Mouse (Mus musculus) heart, adult 9 months (tissue): ENCODE measurements around the gene Nanos1.
A peak's percentile ranks its signal among the peaks of the same experiment; 100 is the strongest.

Experiments
- DNase-seq, 2 experiments: peaks; one replicate each; pipeline ENCODE4 v3.0.0; 2022; ENCODE audit warnings: low spot score in 2 of 2

The Nanos1 gene

DNA sequence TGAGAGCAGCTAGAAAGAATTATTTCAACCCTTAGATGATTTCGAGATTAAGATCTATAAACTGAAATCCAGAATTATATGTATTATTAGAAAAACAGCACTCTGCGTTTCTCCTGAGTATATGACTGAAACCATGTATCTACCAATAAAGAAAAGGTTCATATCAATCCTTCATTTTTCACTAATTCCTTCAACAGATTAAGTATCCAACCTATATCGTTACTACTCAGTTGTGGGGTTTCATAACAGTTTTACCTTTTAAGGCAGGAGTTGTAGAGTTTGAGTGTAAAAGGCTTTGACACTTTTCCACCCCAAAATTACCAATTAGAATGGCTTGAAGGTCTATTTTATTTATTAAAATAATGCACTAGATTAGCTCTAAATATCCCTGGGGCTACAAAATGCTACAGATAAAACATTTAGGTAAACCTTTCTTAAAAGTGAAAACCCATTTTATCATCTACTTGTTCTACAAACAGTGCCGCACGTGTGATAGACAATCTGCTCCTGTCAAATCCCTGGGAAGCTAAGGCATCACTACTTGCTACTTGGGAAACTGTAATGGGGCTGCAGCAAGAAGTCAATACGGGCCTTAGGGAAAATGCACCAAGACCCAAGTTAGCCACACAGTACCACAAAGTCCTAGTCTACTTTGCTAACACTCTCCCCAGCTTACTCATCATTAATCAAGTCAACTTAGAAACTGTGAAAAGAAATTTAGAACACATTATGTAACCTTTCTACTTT, 32.6 kb downstream of the Nanos1 start:
- DNase-seq, result no peak

DNA sequence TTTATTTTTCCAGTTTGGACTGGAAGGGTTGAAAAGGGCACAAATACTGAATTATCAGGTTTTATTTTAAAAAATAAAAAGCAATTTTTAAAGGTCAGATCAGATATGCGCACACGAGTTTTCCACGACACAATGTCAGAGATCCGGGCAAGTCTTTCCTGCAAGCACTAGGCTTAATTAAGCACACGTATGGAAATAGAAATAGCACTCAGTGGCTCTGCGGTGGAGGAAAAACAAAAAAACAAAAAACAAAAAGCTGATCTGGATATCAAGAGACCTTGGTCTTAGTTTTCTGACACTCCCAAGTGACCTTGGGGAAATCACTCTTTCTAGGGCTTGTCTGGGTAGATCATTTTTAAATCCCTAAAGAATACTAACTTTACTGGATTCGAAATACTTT, 33.7 kb downstream of the Nanos1 start:
- no peak for DNase-seq

DNA sequence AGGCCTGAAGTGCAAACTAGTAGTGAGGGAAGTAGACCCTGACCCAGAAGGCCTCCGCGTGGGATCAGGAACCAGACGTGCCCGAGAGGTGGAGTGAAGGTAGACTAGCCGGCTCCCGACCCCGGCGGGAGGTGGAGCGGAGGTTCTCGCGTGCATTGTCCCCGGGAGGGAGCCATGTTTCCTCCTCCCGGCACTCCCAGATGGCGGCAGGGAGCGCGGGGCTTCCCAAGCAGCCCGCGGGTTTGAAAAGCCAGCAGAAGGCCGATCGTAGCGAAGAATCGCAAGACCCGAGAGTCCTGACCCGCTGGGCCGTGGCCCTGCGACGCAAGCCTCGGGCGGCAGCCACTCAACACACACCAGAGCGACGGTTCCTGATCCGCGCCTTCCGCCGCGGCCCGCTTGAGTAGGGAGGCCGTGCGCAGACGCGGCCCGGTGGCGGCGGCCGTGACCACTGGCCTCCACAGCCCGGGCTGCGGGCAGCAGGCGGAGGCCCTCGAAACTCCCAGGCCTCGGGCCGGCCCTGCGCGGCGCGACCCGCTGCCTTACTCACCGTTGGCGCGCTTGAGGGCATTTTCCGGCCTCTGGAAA, 34.2 kb downstream of the Nanos1 start:
- peak; percentile 40 to 48 for DNase-seq

DNA sequence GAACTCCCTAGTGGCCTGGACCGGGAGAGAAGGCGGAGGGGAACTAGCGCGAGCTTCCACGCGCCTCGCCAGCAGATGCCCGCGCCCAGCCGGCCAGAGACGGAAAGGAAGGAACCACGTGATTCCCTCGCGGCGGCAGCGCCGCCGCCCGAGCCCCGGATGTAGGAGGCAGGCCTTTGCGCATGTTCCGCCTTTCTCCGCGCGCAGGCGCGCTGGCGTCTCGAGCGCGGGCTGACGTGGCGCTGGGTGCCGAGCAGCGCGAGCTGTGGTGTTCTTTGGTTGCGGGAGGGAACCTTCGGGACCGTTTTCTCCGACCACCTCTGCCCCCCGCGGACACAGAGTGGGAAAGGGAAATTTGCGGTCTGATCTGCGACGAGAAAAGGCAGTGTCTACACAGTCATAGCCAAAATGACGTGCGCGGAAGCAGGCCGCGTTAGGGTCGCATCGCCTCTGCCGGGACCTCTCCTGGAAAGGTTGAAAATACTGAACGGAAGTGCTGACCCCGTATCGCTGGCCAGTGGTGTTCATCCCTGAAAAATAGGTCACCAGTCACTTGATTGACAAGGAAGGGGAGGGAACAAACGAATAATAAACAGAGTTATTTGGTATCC, 34.9 kb downstream of the Nanos1 start, which contains the start of gene Eif3a:
Eif3a (minus strand) TSS at position 108 of the 611 bp plus-strand sequence.
- peak; percentile 94 to 95 for DNase-seq

DNA sequence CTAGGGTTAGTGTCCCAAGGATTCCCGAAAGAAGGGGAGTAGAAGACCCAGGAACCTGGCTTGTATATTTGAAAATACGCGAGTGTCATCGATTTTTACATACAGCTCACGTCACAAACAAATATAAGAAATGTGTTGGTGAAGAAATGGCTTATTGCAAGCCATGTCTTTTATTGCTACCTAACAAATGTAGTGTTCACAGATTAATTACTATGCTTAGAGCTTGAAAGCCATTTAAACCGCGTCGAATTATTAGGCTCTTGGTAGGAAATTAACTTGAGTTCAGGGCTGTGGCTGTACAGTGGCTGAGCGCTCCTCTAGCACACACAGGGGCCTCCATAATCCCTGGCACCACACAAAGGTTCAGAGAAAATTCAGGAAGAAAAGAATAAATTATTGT, 35.4 kb downstream of the Nanos1 start:
- no peak for DNase-seq

DNA sequence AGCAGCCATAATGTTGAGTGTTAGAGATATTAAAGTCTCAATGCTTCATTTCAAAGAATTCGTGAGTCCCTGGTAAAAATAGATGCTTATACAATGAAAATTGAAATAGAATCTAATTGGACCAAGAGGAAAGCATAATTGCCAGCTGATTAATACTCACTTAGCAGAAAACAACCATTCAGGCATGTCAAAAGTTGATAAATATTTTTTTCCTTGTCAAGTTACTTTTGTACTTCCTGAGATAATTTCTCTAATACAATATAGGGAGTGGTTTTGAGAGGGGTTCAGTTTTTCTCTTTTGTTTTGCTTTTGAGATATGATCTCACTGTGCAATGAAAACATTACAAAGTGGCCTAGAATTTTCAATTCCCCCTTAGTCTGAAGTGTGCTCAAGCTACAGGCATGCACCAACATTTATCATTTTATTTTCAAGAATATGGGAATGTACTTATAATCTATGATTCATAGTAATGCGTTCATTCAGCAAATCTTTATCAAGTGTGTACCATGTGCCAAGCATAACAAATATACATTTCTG, 37.5 kb downstream of the Nanos1 start:
- no peak for DNase-seq

DNA sequence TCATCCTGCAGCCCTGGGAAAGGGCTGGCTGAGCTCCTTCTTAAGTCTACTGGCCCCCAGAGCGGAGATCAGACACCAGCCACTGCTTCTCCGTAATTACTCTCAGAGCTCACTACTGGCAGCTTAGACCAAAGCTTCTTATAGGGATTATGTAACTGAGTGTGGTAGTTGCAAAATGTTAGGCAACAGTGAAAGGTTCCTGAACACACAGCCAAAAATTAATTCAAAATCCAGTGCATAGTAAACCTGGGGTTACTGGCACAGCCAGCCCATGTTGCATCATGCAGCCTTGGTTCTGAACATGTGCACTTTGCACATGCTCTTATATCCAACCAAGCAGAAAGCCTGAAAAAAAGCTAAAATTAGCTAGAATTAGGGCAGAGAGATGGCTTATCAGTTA, 39.5 kb downstream of the Nanos1 start:
- no peak for DNase-seq

DNA sequence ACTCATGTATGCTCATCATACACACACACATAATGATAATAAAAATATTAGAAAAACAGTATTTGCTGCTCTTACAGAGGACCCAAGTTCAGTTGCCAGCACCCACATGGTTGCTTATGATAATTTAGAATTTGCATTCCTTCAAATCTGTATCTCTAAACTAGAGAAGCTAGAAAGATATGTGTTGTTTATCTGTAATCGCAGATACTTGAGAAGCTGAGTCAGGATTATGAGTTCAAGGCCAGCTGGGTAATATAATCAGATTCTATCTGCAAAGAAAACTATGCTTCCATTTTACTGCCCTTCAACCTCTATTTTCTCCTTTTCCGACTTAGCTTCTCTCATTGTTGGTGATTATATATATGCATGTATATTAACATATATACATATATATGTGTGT, 41.6 kb downstream of the Nanos1 start:
- DNase-seq, result no peak

DNA sequence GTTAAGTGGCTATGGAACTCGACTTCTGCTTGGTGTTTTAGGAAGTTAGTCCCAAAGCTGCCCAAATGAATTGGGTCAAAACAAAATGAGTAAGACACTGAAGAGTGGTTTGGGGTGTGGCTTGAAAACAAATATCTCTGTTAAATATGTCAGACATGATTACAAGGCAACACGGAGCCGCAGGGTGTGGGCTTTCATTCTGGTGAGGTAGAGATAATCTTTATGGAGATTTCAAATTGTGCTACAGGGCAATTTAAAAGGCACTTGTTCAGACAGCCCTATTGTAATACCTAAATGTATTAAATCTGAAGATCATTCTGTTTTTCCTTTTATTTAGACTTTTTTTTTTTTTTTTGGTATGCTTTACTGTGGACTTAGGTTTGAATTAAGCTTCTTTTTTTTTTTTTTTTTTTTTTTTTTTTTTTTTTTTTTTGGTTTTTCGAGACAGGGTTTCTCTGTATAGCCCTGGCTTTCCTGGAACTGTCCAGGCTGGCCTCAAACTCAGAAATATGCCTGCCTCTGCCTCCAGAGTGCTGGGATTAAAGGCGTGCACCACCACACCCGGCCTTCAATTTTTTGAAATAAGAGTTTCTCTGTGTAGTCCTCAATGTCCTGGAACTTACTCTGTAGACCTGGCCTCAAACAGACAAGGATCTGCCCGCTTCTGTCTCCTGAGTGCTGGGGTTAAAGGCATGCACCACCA, 44.2 kb downstream of the Nanos1 start:
- DNase-seq, result no peak

DNA sequence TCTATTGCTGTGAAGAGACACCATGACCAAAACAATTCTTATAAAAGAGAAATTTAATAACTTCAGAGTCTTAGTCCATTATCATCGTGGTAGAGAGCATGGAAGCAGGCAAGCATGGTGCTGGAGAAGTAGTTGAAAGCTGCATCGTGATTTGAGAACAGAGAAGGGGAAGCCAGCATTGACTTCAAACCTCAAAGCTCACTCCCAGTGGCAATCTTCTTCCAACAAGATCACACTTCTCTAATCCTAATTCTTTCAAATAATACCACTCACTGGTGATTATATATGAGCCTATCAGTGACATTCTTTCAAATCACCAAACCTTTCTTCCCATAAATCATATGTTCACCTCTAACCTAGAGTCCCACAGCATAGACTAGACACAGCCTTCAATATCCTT, 49.1 kb downstream of the Nanos1 start:
- no peak for DNase-seq
